Mouse (Mus musculus) small intestine, adult 2 months (tissue): ENCODE results near the gene Cacna1d. TPM values are rescaled to one million over a fixed set of nuclear protein-coding genes. Genes with fewer than 3 reads are reported as not detected.

ENCODE experiments used
- H3K27ac ChIP-seq: fragments of 200-500 bp; 2 replicates; pipeline ENCODE4 v1.5.1; 2012; ENCODE audit warnings: low read depth, low read length, control low read depth, inconsistent platforms; ENCODE audit not compliant: insufficient read depth
- H3K27me3 ChIP-seq: fragments of 200-500 bp; 2 replicates; pipeline ENCODE4 v1.6.1; 2012; ENCODE audit warnings: mild to moderate bottlenecking, moderate library complexity, low read length, inconsistent platforms; ENCODE audit not compliant: control insufficient read depth, insufficient read depth
- H3K36me3 ChIP-seq: fragments of 200-500 bp; 2 replicates; pipeline ENCODE4 v1.6.1; 2012; ENCODE audit warnings: mild to moderate bottlenecking, low read length, control low read depth, inconsistent platforms; ENCODE audit not compliant: control insufficient read depth, insufficient read depth
- H3K4me1 ChIP-seq: fragments of 200-500 bp; 2 replicates; pipeline ENCODE4 v1.6.1; 2012; ENCODE audit warnings: low read length, inconsistent platforms, mixed read lengths; ENCODE audit not compliant: control insufficient read depth, insufficient read depth, insufficient read length
- H3K4me3 ChIP-seq: fragments of 200-500 bp; 2 replicates; pipeline ENCODE4 v1.5.1; 2012; ENCODE audit warnings: low read depth, mild to moderate bottlenecking, control low read depth, inconsistent platforms, low read length, moderate library complexity
- CTCF ChIP-seq: fragments of 200-500 bp; IDR thresholded peaks from 2 replicates; pipeline ENCODE4 v1.5.1; 2012; ENCODE audit warnings: low read depth, mild to moderate bottlenecking, control low read depth, inconsistent platforms, low read length, moderate library complexity, mixed read lengths; ENCODE audit not compliant: insufficient replicate concordance, insufficient read length; ENCODE audit errors: extremely low read depth
- POLR2A ChIP-seq: fragments of 200-500 bp; IDR thresholded peaks from 2 replicates; pipeline ENCODE4 v1.6.1; 2012; ENCODE audit warnings: low read depth, mild to moderate bottlenecking, control low read depth, inconsistent platforms, low read length, moderate library complexity
- WGBS: fragments of 180-500 bp; shearing (Covaris S2); methylation state at CpG from one replicate; pipeline ENCODE4 v1.1.7; 2018; 5-methylcytosine and 5-hydroxymethylcytosine counted together
- polyA plus RNA-seq: library from polyadenylated mRNA; depleted of rRNA; stranded (reverse); fragments of >200 nt; gene quantifications from 2 replicates; pipeline ENCODE4 v1.2.3, GENCODE M21; 2012; rRNA removed

Cacna1d gene
- polyA plus RNA-seq, 1 experiment = 2.3 TPM

- Histone ChIP-seq H3K27me3 (no peaks in the 10 kb centered on the region), H3K36me3 (peaks cover 27% of the 10 kb centered on the region), H3K4me3 (no peak overlapping the region), H3K4me1 (peaks cover 25% of the 10 kb centered on the region), H3K27ac (no peak overlapping the region)
- TF ChIP-seq CTCF (no peak), POLR2A (no peak)
Measured at GRCm38 (mm10) chr14:29997345-29997744, 493.9 kb downstream of the Cacna1d start.

DNA sequence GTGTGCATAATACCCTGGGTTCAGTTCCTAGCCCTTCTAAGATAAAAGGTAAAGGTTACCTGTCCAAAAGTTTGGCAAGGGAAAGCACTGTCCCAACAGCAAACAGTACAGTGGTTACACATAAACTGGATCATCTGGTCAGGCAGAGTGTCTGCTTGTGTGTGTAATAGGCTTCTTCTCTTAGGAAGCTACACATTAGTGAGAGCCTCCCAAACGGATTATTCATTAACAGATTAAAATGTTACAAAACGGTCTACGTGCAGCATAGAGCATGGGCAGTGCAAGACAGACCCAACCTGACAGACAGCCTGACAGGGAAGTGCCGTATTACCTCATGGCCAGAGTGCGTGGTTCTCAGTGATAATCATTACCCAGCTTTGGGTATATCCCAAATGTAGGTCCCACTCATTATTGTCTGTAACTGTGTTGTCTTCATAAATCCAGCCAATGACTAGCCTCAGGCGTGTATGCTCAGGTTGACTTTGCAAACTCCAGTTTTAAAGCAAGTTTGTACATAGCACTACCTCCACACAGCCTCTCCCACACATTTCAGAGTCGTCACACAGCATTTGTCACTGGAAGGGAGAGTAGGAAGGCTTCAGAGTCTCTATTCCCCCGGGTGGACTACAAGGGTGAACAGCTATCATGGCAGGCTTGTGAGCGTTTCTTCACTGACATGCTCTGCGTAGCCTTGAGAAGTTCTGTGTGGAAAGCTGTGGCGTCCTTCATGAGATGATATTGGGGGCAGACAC is 495.1 kb downstream of the Cacna1d start:
- TF ChIP-seq CTCF = no peak
- TF ChIP-seq POLR2A = no peak
- peaks cover 38% of the 10 kb centered on the region for H3K36me3 ChIP-seq
- no peak overlapping the region for H3K27ac ChIP-seq
- peaks cover 25% of the 10 kb centered on the region for H3K4me1 ChIP-seq
- 54% methylated on average over 11 of the region's 11 CpGs for WGBS
- no peak overlapping the region for H3K4me3 ChIP-seq
- no peaks in the 10 kb centered on the region for H3K27me3 ChIP-seq

DNA sequence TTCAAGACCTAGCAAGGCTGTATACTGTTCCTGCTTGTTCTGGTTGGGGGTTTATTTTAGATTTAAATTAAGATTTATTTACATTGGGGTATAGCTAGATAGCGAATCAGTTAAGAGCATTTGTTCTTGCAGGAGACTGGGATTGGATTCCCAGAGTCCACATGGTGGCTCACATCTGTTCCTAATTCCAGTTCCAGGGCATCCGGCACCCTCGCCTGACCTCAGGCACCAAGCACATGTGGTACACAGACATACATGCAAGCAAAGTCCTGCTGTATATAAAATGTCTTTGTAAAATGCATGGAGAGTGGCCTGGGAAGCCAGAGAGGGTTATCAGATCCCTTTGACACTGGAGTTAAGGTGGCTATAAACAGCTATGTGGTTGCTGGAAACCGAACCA is 496.3 kb downstream of the Cacna1d start:
- no peak overlapping the region for H3K4me3 ChIP-seq
- 97% methylated on average over 4 of the region's 4 CpGs for WGBS
- no peak overlapping the region for H3K27ac ChIP-seq

More for the DNA sequence above, 496.3 kb downstream of the Cacna1d start:
- peaks cover 50% of the 10 kb centered on the region for H3K36me3 ChIP-seq
- no peaks in the 10 kb centered on the region for H3K27me3 ChIP-seq
- H3K4me1 ChIP-seq = peaks cover 25% of the 10 kb centered on the region
- TF ChIP-seq POLR2A (no peak), CTCF (no peak)

Other genes starting within 250 kb of the Cacna1d start
- 15.9 and 28.6 TPM in 2 replicates for gene Dcp1a, start 11.9 kb downstream of the Cacna1d start, polyA plus RNA-seq
- gene Tkt, start 56.9 kb upstream of the Cacna1d start, polyA plus RNA-seq = 160 and 364 TPM in 2 replicates
- gene Prkcd, start 134.8 kb upstream of the Cacna1d start, polyA plus RNA-seq = 149 and 287 TPM in 2 replicates
- gene Rft1, start 162.9 kb upstream of the Cacna1d start, polyA plus RNA-seq = 3.9 and 5.6 TPM in 2 replicates
- gene Sfmbt1, start 223.4 kb upstream of the Cacna1d start, polyA plus RNA-seq = 0.28 and 0.62 TPM in 2 replicates